Mouse (Mus musculus): ENCODE measurements around the gene Cacng7. TPM values are rescaled to one million over a fixed set of nuclear protein-coding genes. Genes with fewer than 3 reads are reported as not detected.

Gene Cacng7
- polyA plus RNA-seq (2015; fragmentation: Illumina TruSeq; extraction: RNeasy Lipid Tissue Mini Kit (QIAGEN cat#74804); ENCODE audit: low read depth, low replicate concordance) = 160 TPM

GRCm38 (mm10) chr7:3332619-3333521 is at the start of gene Cacng7:
Gene Cacng7 (plus strand): TSS chr7:3332955.

GRCm38 (mm10) chr7:3288976-3289970 is 43.5 kb upstream of the Cacng7 start, which contains the start of the genes Myadm and Prkcg:
Gene Myadm (plus strand): TSS chr7:3289080.
Gene Prkcg (plus strand): TSS chr7:3289179.

GRCm38 (mm10) chr7:3390413-3391080 is 57.8 kb downstream of the Cacng7 start, which contains the start of gene Cacng8:
Gene Cacng8 (plus strand): TSS chr7:3390683.

Other genes with a start within 250 kb of the Cacng7 start
- gene AU018091, start 163.8 kb upstream of the Cacng7 start, polyA plus RNA-seq (2015; fragmentation: Illumina TruSeq; extraction: RNeasy Lipid Tissue Mini Kit (QIAGEN cat#74804); ENCODE audit: low read depth, low replicate concordance) = not detected
- gene Nlrp12, start 83.2 kb upstream of the Cacng7 start, polyA plus RNA-seq (2015; fragmentation: Illumina TruSeq; extraction: RNeasy Lipid Tissue Mini Kit (QIAGEN cat#74804); ENCODE audit: low read depth, low replicate concordance) = not detected
- gene Myadm, start 43.9 kb upstream of the Cacng7 start, polyA plus RNA-seq (2015; fragmentation: Illumina TruSeq; extraction: RNeasy Lipid Tissue Mini Kit (QIAGEN cat#74804); ENCODE audit: low read depth, low replicate concordance) = 46.9 TPM
- 162 TPM for gene Prkcg, start 43.8 kb upstream of the Cacng7 start, polyA plus RNA-seq (2015; fragmentation: Illumina TruSeq; extraction: RNeasy Lipid Tissue Mini Kit (QIAGEN cat#74804); ENCODE audit: low read depth, low replicate concordance)
- gene Cacng8, start 57.7 kb downstream of the Cacng7 start, polyA plus RNA-seq (2015; fragmentation: Illumina TruSeq; extraction: RNeasy Lipid Tissue Mini Kit (QIAGEN cat#74804); ENCODE audit: low read depth, low replicate concordance) = 46.1 TPM
- 1.2 TPM for gene Cacng6, start 91.2 kb downstream of the Cacng7 start, polyA plus RNA-seq (2015; fragmentation: Illumina TruSeq; extraction: RNeasy Lipid Tissue Mini Kit (QIAGEN cat#74804); ENCODE audit: low read depth, low replicate concordance)
- not detected for gene Tarm1, start 169.7 kb downstream of the Cacng7 start, polyA plus RNA-seq (2015; fragmentation: Illumina TruSeq; extraction: RNeasy Lipid Tissue Mini Kit (QIAGEN cat#74804); ENCODE audit: low read depth, low replicate concordance)